Mouse (Mus musculus): ENCODE measurements at regions not wholly inside any gene's neighbourhood (a gene's known extent, or its start where the extent isn't known, plus 50 kb on each side); places are given as distances from the start of the nearest gene placed in this dataset.

- no peak overlapping the region for H3K4me3 ChIP-seq (ENCODE audit: insufficient read depth, low read depth, low read length)
- H3K27ac ChIP-seq (ENCODE audit: insufficient read depth, low read depth, low read length) = no peak overlapping the region
- H3K4me1 ChIP-seq (ENCODE audit: control insufficient read depth, insufficient read depth, low read length) = no peaks in the 10 kb centered on the region
- TF ChIP-seq CTCF (IDR thresholded peaks at IDR 0.05; ENCODE audit: insufficient read depth, low read depth, low read length) (no peak), POLR2A (IDR thresholded peaks at IDR 0.05; ENCODE audit: insufficient read depth, low read depth, low read length) (no peak)
- WGBS = 56% methylated on average over 1 of the region's 1 CpGs
These were observed 1122.8 kb upstream of the Slc10a2 start for GRCm38 (mm10) chr8:6227901-6228300.

- Histone ChIP-seq H3K4me1 (ENCODE audit: control insufficient read depth, insufficient read depth, low read length) (no peaks in the 10 kb centered on the region), H3K4me3 (ENCODE audit: insufficient read depth, low read depth, low read length) (no peak overlapping the region), H3K27ac (ENCODE audit: insufficient read depth, low read depth, low read length) (no peak overlapping the region)
- 96% methylated on average over 1 of the region's 1 CpGs for WGBS
- TF ChIP-seq CTCF (IDR thresholded peaks at IDR 0.05; ENCODE audit: insufficient read depth, low read depth, low read length) (no peak), POLR2A (IDR thresholded peaks at IDR 0.05; ENCODE audit: insufficient read depth, low read depth, low read length) (no peak)
These were observed 1120.0 kb upstream of the Slc10a2 start for GRCm38 (mm10) chr8:6225194-6225593.

GRCm38 (mm10) chr8:6207617-6208349 is 1102.6 kb upstream of the Slc10a2 start:
- no peak overlapping the region for H3K27ac ChIP-seq (ENCODE audit: insufficient read depth, low read depth, low read length)

GRCm38 (mm10) chr8:6204051-6204745 is 1099.0 kb upstream of the Slc10a2 start:
- 73% methylated on average over 3 of the region's 3 CpGs for WGBS
- Histone ChIP-seq H3K27ac (ENCODE audit: insufficient read depth, low read depth, low read length) (no peak overlapping the region), H3K4me1 (ENCODE audit: control insufficient read depth, insufficient read depth, low read length) (no peaks in the 10 kb centered on the region), H3K4me3 (ENCODE audit: insufficient read depth, low read depth, low read length) (no peak overlapping the region)
- no peak for TF ChIP-seq CTCF (IDR thresholded peaks at IDR 0.05; ENCODE audit: insufficient read depth, low read depth, low read length)

More at GRCm38 (mm10) chr8:6207617-6208349, 1102.6 kb upstream of the Slc10a2 start:
- TF ChIP-seq CTCF (IDR thresholded peaks at IDR 0.05; ENCODE audit: insufficient read depth, low read depth, low read length) = no peak
- TF ChIP-seq POLR2A (IDR thresholded peaks at IDR 0.05; ENCODE audit: insufficient read depth, low read depth, low read length) = no peak
- Histone ChIP-seq H3K4me3 (ENCODE audit: insufficient read depth, low read depth, low read length) (no peak overlapping the region), H3K4me1 (ENCODE audit: control insufficient read depth, insufficient read depth, low read length) (no peaks in the 10 kb centered on the region)
- WGBS = 76% methylated on average over 2 of the region's 2 CpGs

- WGBS = 93% methylated on average over 2 of the region's 2 CpGs
- TF ChIP-seq CTCF (IDR thresholded peaks at IDR 0.05; ENCODE audit: insufficient read depth, low read depth, low read length) = no peak
- no peak for TF ChIP-seq POLR2A (IDR thresholded peaks at IDR 0.05; ENCODE audit: insufficient read depth, low read depth, low read length)
- no peaks in the 10 kb centered on the region for H3K4me1 ChIP-seq (ENCODE audit: control insufficient read depth, insufficient read depth, low read length)
- H3K4me3 ChIP-seq (ENCODE audit: insufficient read depth, low read depth, low read length) = no peak overlapping the region
- no peak overlapping the region for H3K27ac ChIP-seq (ENCODE audit: insufficient read depth, low read depth, low read length)
These were observed 1086.3 kb upstream of the Slc10a2 start for GRCm38 (mm10) chr8:6191431-6191830.

GRCm38 (mm10) chr8:6188422-6188821 is 1083.3 kb upstream of the Slc10a2 start:
- Histone ChIP-seq H3K4me3 (ENCODE audit: insufficient read depth, low read depth, low read length) (no peak overlapping the region), H3K27ac (ENCODE audit: insufficient read depth, low read depth, low read length) (no peak overlapping the region), H3K4me1 (ENCODE audit: control insufficient read depth, insufficient read depth, low read length) (no peaks in the 10 kb centered on the region)
- no peak for TF ChIP-seq CTCF (IDR thresholded peaks at IDR 0.05; ENCODE audit: insufficient read depth, low read depth, low read length)
- TF ChIP-seq POLR2A (IDR thresholded peaks at IDR 0.05; ENCODE audit: insufficient read depth, low read depth, low read length) = no peak
- WGBS = 78% methylated on average over 2 of the region's 2 CpGs

- WGBS = 63% methylated on average over 1 of the region's 1 CpGs
- H3K4me3 ChIP-seq (ENCODE audit: insufficient read depth, low read depth, low read length) = no peak overlapping the region
- TF ChIP-seq POLR2A (IDR thresholded peaks at IDR 0.05; ENCODE audit: insufficient read depth, low read depth, low read length) (no peak), CTCF (IDR thresholded peaks at IDR 0.05; ENCODE audit: insufficient read depth, low read depth, low read length) (no peak)
- H3K27ac ChIP-seq (ENCODE audit: insufficient read depth, low read depth, low read length) = no peak overlapping the region
- H3K4me1 ChIP-seq (ENCODE audit: control insufficient read depth, insufficient read depth, low read length) = no peaks in the 10 kb centered on the region
These were observed 1081.4 kb upstream of the Slc10a2 start for GRCm38 (mm10) chr8:6186561-6186960.

GRCm38 (mm10) chr8:6179602-6180001 is 1074.5 kb upstream of the Slc10a2 start:
- Histone ChIP-seq H3K4me3 (ENCODE audit: insufficient read depth, low read depth, low read length) (no peak overlapping the region), H3K27ac (ENCODE audit: insufficient read depth, low read depth, low read length) (no peak overlapping the region), H3K4me1 (ENCODE audit: control insufficient read depth, insufficient read depth, low read length) (no peaks in the 10 kb centered on the region)
- WGBS = 75% methylated on average over 3 of the region's 3 CpGs
- TF ChIP-seq POLR2A (IDR thresholded peaks at IDR 0.05; ENCODE audit: insufficient read depth, low read depth, low read length) (no peak), CTCF (IDR thresholded peaks at IDR 0.05; ENCODE audit: insufficient read depth, low read depth, low read length) (no peak)

- Histone ChIP-seq H3K4me3 (ENCODE audit: insufficient read depth, low read depth, low read length) (no peak overlapping the region), H3K27ac (ENCODE audit: insufficient read depth, low read depth, low read length) (no peak overlapping the region), H3K4me1 (ENCODE audit: control insufficient read depth, insufficient read depth, low read length) (no peaks in the 10 kb centered on the region)
- no peak for TF ChIP-seq POLR2A (IDR thresholded peaks at IDR 0.05; ENCODE audit: insufficient read depth, low read depth, low read length)
- no peak for TF ChIP-seq CTCF (IDR thresholded peaks at IDR 0.05; ENCODE audit: insufficient read depth, low read depth, low read length)
These were observed 1061.3 kb upstream of the Slc10a2 start for GRCm38 (mm10) chr8:6166433-6166832.

Measured in olfactory bulb, adult 2 months (tissue).